Mouse (Mus musculus): ENCODE results near the gene Ang5.
"Not testable (repeated sequence)": the region's sequence is repeated elsewhere in the genome, so short reads cannot be mapped to it uniquely, and the experiment has no call there.

DNA sequence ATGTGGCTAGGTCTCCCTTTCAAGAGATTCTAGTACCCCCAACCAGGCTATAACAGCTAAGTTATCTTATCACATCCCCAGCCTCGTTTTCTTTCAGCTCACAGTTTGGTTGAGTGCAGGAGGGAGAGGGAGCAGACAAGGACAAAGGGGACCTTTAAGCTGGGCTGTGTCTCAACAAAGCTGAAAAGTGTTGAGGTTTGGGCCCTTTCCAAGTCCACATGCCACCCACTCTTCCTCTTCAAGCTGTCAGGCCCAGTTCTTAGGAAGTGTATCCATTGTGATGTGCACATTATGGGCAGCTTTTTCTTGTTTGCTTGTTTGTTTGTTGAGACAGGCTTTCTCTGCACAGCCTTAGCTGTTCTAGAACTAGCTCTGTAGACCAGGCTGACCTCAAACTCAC is 1.8 kb upstream of the Ang5 start:
- not testable (repeated sequence) for TF ChIP-seq CTCF (IDR thresholded peaks at IDR 0.05; ENCODE audit: low read depth, low read length); POLR2A (IDR thresholded peaks at IDR 0.05; ENCODE audit: borderline replicate concordance, low read depth, low read length)

Data from bone marrow macrophage, adult 2 months (primary cell).